Mouse (Mus musculus): ENCODE results near the gene Kcnk10.

GRCm38 (mm10) chr12:98610341-98610740 lies 32.2 kb upstream of the Kcnk10 start:
- TF ChIP-seq CTCF (IDR thresholded peaks at IDR 0.05; ENCODE audit: low read depth, low read length), result no peak
- TF ChIP-seq POLR2A (IDR thresholded peaks at IDR 0.05; ENCODE audit: insufficient read depth, low read length), result no peak
- no peak for TF ChIP-seq EP300 (IDR thresholded peaks at IDR 0.05; ENCODE audit: insufficient read depth, low read depth, low read length)
